Mouse (Mus musculus) gastrocnemius, postnatal 25 days (tissue): ENCODE measurements around the gene Vps37b. TPM values are rescaled to one million over a fixed set of nuclear protein-coding genes. Genes with fewer than 3 reads are reported as not detected.

Experiments used
- DNase-seq: peaks from one replicate; pipeline ENCODE4 v3.0.0; 2022
- microRNA-seq, 2 experiments: library from miRNA; unstranded; fragments of <30 nt; microRNA quantifications; one replicate each; pipeline ENCODE4 v1.2.0; 2021; ENCODE audit warnings: borderline replicate concordance in 2 of 2
- total RNA-seq, 2 experiments: library from RNA; stranded (reverse); gene quantifications; 1 replicate in 1 of 2; 2 replicates in 1 of 2; pipeline ENCODE4 v1.2.3; 2021

Vps37b gene
- total RNA-seq, 2 experiments from 2014 or later = 4.2 to 6.3 TPM

DNA sequence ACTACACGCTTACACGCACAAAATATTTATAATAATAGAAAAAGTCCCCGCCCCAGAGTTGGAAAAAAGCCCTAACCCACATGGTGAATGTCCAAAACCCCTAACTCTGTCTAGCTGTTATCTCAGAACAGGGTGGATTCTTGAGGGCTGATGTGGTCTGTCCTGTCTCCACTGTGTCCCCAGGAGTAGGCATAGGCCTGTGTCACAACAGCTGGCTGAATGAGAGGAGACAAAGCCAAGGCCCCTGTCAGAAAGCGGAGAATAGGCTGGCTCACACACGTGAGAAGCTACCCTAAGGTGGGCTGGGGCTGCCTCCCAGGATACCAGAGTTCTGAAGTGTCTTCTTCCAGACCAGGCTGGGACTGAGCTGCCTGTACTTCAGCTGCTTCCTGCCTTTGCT, 53.9 kb downstream of the Vps37b start:
- no peak for DNase-seq

DNA sequence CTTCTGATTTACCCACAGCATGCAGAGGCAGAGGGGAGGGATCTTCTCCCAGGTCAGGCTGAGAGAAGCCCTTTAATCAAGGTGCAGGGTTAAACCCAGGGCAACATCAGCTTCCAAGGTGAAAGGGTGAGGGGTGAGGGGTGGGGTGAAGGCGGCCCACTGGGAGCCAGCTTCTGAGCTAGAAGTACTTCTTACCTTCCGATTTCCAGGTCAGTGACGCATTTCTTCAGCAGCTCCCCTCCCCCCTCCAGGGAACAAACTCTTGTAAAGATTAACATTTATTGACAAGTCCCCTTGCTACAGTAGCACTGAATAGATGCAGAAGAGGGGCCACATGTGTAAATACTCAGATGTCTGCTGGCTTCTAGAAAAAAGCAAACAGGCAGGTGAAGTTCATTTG, 54.8 kb downstream of the Vps37b start:
- DNase-seq = no peak

DNA sequence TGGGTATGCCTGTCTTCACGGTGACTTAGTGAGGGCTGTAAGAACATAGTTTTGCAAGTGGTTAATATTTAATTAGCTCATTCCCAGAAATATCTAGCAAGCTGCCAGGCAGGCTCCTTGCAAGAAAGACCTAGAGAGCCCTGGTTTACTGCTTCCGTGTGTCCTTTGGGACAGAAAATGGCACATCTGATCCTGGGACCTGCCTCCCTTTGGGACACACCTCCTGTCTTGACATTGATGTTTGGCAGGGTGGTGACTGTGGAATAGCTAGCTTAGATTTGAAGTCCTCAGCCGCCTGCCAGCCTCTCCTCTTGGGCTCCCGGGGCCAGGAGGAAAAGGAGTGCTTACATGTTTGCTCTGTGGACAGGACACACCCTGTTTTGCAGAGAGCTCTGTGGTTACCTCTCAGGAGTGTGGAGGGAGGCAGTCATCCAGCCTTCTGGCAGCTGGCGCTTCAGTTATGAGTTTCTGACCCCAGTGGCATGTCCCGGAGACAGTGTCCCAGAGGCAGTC, 56.3 kb downstream of the Vps37b start:
- no peak for DNase-seq

DNA sequence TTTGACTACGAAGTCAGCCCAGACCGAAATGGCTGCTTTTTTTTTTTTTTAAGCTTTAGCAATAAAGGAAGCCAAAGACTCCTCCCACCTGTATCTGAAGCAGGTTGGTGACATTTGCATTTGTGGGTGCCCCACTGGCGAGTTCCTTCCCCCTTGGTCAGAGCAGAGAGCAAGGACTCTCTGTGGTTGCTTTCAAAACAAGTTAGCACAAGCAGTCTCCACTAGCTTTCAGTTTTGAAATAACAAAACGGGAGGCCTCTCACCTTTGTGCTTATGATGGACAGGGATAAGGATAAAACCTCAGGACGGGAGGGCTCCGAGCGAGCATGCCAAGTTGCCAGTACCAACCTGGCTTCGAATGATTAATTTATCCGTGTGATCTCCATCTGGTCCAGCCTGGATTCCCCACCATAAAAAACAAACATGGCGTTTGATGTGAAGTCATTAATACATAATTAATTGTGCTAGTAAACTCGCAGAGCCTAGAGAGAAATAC, 57.4 kb downstream of the Vps37b start:
- DNase-seq = no peak

DNA sequence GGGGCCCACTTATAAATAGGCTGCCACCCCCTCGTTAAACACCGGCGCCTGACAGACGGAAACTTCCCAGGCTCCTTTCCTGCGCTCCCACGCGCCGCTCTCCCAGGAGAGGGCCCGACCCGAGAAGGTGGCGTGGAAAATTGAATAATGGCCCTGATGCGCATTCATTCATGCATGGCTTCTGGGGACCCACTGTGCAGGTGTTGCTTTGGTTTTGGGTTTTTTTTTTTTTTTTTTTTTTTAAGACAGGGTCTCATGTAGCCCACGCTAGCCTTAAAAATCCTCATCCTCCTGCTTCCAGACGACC, 57.9 kb downstream of the Vps37b start:
- no peak for DNase-seq

DNA sequence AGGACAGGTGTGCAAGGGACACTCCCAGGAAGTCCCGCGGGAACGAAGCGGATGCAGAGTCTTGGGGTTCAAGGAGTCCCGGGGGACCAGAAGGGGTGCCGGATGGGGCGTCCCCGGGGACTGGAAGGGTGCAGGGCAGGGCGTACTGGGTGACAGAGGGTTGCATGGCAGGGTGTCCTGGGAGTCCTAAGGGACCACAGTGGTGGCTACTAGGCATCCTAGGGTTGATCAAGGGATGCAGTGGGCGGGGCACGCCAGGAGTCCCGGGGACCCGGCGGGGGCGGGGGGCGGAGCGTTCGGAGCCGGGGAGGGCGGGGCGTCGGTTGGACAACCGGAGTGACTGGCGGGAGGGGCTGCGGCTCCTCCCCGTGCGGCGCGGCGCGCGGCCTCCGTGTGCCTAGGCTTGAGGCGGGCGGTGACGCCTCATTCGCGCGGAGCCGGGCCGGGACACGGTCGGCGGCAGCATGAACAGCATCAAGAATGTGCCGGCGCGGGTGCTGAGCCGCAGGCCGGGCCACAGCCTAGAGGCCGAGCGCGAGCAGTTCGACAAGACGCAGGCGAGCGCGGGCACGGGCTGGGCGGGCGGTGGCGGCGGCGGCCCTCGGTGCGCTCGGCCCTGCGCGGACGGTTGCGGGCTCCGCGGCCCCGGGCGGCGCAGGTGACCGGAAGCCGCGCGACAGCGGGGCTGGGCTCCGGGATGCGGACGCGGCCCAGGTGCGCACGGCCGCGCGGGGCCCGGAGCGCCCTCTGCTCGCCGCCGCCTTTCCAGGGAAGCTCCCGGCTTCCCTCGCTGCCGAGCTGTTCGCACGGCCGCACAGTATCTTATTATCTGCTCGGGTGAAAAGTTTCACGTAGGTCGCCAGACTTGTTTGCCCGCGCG, 58.5 kb downstream of the Vps37b start, which contains the start of gene Hip1r:
TSS of gene Hip1r (plus strand) at position 330 of the 880 bp plus-strand sequence.
- DNase-seq = peak; percentile 81

DNA sequence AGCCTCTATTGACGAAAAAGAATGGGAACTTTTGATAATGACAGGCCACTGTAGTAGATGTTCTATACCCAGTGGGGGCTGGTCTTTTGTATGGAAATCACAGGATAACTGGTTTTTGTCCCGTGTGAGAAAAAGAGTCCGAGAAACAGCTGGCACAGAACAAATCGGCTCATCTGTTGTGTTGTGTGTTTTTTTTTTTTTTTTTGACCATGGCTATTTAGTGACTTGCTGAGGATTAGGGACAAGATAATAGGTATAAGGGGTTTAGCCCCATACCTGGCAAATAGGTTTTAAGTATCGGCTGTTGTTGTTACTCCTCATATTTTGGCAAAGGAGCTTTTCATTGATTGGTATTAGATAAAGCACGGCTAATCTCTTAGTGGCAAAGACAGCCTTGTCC, 59.6 kb downstream of the Vps37b start:
- no peak for DNase-seq

DNA sequence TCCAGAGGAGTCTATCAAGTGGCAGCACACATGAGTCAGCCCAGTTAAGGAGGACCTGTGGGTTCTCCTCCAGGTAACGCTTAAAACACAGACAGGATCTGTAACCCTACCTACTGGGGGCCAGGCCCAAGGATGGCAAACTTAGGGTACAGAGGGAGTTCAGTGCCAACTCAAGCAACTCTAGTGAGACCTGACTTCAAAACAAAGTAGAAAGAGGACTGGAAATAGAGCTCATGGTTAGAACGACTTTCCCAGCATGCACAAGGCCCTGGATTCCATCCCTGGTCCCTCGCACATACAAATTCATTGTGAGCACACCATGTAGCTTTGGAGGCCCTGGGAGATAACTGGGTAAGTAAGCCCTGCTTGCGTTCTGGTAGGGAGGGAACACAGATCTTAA, 61.5 kb downstream of the Vps37b start:
- DNase-seq = no peak

DNA sequence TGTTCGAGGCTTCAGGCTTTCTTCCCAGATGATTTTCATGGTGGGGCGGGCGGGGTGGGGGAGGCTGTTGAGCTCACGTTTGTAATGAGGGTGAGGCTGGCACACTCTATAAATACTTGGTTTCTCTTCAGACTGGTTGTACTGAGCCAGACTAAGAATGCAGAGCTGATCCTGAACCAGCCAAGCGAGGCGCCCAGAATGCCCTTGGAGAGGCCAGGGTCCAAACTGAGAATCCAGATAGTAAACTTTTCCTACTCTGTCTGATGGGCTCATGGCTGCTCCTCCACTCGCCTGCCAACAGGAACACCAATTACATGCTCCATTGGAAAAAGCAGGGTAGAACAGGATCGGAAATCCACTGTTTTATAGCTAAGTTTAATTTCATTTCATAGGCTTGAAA, 62.9 kb downstream of the Vps37b start:
- DNase-seq = no peak

DNA sequence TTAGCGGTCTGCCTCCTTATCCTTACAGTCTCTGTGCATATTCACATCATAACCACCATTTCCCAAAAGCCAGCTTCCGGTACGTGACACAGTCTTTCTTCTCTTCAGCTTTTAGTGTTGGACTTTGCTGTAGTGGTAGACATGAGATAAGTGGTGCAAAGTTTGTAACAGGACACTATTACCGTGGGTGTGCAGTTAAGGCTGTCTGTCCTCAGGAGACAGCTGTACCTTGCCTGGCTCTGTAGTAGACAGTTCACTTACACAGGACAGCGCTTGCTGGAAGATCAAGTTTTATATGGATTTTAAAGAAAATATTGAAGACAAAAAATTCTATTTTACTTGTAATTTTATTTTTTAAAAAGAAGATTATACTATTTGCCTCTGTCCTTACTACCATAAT, 63.6 kb downstream of the Vps37b start:
- DNase-seq = no peak

DNA sequence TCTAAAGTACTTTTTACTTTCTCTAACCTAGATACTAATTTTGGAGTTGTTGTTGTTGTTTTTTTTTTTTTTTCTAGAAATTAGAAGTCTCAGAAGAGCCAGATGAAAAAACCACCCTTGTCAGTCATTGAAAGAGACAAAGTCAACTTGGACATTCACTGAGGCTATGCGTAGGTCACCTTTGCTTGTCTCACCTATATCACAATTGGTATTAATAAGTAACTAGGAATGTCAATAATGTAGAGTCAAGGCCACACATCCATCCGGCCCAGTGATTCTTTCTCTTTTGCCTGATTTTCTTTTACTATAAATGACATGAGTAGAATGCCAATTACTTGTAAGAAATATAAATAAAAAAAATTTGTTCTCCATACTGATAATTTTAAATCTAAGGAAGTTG, 65.3 kb downstream of the Vps37b start:
- no peak for DNase-seq

DNA sequence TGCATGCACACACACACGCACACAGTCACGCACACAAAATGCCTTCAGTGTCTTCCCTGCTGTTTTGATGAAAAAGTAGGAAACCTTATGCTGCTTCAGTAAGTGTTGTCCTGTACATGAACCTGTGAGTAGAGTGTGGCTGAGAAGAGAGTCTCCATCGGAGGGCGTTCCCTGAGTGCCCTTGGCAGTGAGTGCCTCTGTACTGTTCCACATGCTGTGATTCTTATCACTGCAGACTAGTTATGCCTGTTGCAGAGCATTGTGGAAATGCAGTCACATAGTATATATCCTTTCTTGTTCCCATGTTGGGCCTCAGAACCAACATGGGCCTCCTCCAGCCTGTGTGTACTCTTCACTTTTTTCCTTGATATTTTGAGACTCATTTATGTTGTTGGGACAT, 67.9 kb downstream of the Vps37b start:
- DNase-seq = no peak

DNA sequence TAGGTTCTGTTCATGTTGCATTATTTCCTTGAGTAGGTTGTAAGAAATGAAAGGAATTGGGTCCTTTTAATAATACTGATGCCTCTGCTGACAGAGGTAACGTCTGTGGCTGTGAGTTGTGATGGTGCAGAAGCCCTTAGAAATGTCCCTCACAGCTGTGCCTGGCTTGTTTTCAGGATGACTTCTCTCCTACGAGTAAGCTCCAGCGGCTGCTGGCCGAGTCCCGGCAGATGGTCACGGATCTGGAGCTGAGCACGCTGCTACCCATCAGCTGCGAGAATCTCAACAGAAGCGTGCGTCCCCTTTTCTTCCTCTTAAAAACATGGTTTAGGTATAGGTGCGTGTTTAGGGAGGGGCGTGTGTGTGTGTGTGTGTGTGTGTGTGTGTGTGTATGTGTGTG, 71.0 kb downstream of the Vps37b start:
- DNase-seq = no peak

DNA sequence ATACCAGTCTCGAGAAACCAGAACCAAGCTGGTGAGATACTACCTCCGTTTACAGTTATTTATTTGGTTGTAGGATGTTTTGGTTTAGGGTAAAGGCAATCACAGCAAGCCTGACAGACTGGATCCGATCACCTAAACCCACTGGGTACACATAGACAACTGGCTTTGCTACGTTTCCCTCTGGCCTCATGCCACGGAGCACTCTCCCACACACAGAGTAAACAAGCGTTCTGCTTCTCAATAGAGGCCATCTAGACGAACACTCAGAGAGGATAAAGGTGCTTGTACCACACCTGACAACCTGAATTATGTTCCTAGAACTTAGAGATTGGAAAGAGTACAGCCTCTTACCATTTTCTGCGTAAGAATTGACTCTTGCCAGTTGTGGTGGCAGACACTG, 71.9 kb downstream of the Vps37b start:
- no peak for DNase-seq

DNA sequence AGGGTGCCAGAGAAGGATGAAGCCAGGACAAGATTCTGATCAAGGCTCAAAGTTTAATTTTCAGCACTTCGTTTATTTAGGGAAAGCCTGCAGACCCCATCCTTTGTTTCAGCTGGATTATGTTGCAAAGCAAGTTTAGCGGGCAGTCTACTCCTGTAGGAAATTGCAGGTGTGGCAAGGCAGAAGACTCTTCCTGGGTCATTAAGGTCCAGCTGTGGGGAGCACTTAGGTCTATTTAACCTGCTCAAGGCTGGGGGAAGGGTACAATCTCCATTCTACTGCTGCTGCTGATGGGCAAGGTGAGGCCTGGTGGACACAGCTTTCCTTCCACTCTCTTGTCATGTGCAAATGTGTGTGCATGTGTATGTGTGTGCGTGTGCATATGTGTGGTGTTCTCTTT, 73.1 kb downstream of the Vps37b start:
- no peak for DNase-seq

DNA sequence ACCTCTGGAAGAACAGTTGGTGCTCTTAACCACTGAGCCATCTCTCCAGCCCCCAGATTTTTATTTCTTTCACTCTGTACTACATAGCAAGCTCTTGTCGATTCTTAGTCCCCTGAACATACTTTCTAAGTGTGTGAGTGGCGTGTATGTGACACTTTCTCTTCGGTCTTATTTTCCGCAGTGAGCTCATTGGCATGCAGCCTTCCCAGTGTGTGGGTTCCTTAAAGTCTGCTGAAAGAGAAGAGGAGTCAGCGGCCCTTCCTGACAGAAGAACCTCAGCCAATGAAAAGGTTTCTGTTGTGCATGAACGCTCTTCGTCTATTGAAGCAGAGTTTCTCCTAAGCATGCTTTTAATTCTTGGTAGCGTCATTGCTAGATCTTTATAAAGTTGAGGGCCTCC, 74.9 kb downstream of the Vps37b start:
- DNase-seq = no peak

Small RNAs within 50 kb of the gene (microRNA-seq; reads per million reads assigned to microRNA genes)
- gene Mir7032 = 0 reads per million in 2 experiments

Other genes starting within 250 kb of the Vps37b start
- gene Hcar2, start 166.8 kb downstream of the Vps37b start, total RNA-seq = under 1 TPM in 1 of 2 experiments, not detected in 1; 0.75 TPM
- gene Hcar1, start 152.2 kb downstream of the Vps37b start, total RNA-seq = 1 to 10 TPM in 1 of 2 experiments, under 1 TPM in 1; 0.18 to 1.2 TPM
- 10 to 100 TPM; 40.5 to 44.6 TPM for gene Denr, start 125.1 kb downstream of the Vps37b start, total RNA-seq
- gene Gm43518, start 104.9 kb downstream of the Vps37b start, total RNA-seq = not detected
- gene Ccdc62, start 101.6 kb downstream of the Vps37b start, total RNA-seq = 1 to 10 TPM; 1.4 to 1.8 TPM
- gene Hip1r, start 58.6 kb downstream of the Vps37b start, total RNA-seq = 1 to 10 TPM; 6.2 to 6.6 TPM
- gene Abcb9, start 63.5 kb upstream of the Vps37b start, total RNA-seq = 1 to 10 TPM; 7.9 to 9.5 TPM
- gene Ogfod2, start 80.0 kb upstream of the Vps37b start, total RNA-seq = 10 to 100 TPM; 10.0 to 10.4 TPM
- 10 to 100 TPM; 36.0 to 40.9 TPM for gene Arl6ip4, start 83.8 kb upstream of the Vps37b start, total RNA-seq
- 10 to 100 TPM; 16.7 to 17.6 TPM for gene Pitpnm2, start 217.5 kb upstream of the Vps37b start, total RNA-seq